ENCODE assay signal across 19 mouse cellular contexts in genomic region chr3:121336234-121336890, GRCm38 (mm10). TPM values are rescaled to one million over a fixed set of nuclear protein-coding genes. Genes with fewer than 3 reads are reported as not detected.
DNase-seq lines count a peak whose midpoint lies in the region; TF ChIP-seq lines count a peak whose summit lies in the region.
"Had no signal": no experiment of that assay in that cellular context is flagged by ENCODE, and none has a peak within 500 bp of the region (broad histone marks: within the 10 kb centered on the region; RNA-seq: fewer than 3 reads in every experiment).

No protein-coding gene starts in this region.

- H3K27me3 ChIP-seq in cerebellum, adult 2 months (ENCODE audit: control insufficient read depth, insufficient read depth, low read length), result no peaks in the 10 kb centered on the region
- H3K27me3 ChIP-seq in kidney, adult 2 months (replicated peaks; ENCODE audit: control insufficient read depth, insufficient read depth, low read length), result no peaks in the 10 kb centered on the region
- H3K27me3 ChIP-seq: heart, embryonic 13.5 days; hindbrain, embryonic 15.5 days; kidney, embryonic 15.5 days; midbrain, embryonic 15.5 days; neural tube, embryonic 12.5 days had no signal

- DNase-seq in cerebellum, postnatal 14 days, result peak; percentile 42 to 52
- no peak for DNase-seq in cerebellum, adult 2 months
- peak; percentile 20 for DNase-seq in gastrocnemius, adult 2 months
- DNase-seq in gastrocnemius, postnatal 10 days, result no peak
- DNase-seq in kidney, adult 2 months, result no peak
- DNase-seq in kidney, postnatal 25 days, result no peak
- peak; percentile 58 for DNase-seq in brain, embryonic 14.5 days (ENCODE audit: low read depth)
- no peak for DNase-seq in spleen, postnatal 10 days (ENCODE audit: low spot score in 2 of 2)
- DNase-seq: adrenal gland, postnatal 36 days; cerebellum, adult 11-12 months; heart, adult 18-20 months; heart, postnatal 14 days; lung, postnatal 4 days; thymus, postnatal 36 days had no signal

- no peak overlapping the region for H3K27ac ChIP-seq in cerebellum, adult 2 months (ENCODE audit: insufficient read depth, low read length)
- H3K27ac ChIP-seq in gastrocnemius, adult 2 months, result no peak overlapping the region
- H3K27ac ChIP-seq in kidney, adult 2 months (ENCODE audit: insufficient read depth, low read depth, low read length), result peak overlapping the region; percentile 45; the same call in 1 of the 2 replicates
- H3K27ac ChIP-seq: heart, embryonic 13.5 days; hindbrain, embryonic 15.5 days; kidney, embryonic 15.5 days; midbrain, embryonic 15.5 days; neural tube, embryonic 12.5 days had no signal

- intact Hi-C loops in gastrocnemius, adult 2 months (cut with DNase I), result no loop called here

- WGBS in cerebellum, adult 2 months, result 26% methylated on average over 6 of the region's 6 CpGs
- WGBS in kidney, adult 2 months, result 48% methylated on average over 6 of the region's 6 CpGs

- TF ChIP-seq POLR2A in cerebellum, adult 2 months (IDR thresholded peaks at IDR 0.05; ENCODE audit: borderline replicate concordance, insufficient read depth, low read length), result no peak
- TF ChIP-seq POLR2A in kidney, adult 2 months (IDR thresholded peaks at IDR 0.05; ENCODE audit: low read depth, low read length), result no peak
- TF ChIP-seq POLR2A in brain, embryonic 14.5 days (IDR thresholded peaks at IDR 0.05; ENCODE audit: borderline replicate concordance, extremely low read depth, insufficient read depth, insufficient read length, poor library complexity, severe bottlenecking), result no peak

- no peak overlapping the region for H3K4me3 ChIP-seq in cerebellum, adult 2 months (replicated peaks; ENCODE audit: insufficient read depth, low read depth, low read length)
- no peak overlapping the region for H3K4me3 ChIP-seq in gastrocnemius, adult 2 months
- no peak overlapping the region for H3K4me3 ChIP-seq in kidney, adult 2 months (ENCODE audit: insufficient read depth, low read depth, low read length)
- H3K4me3 ChIP-seq: heart, embryonic 13.5 days; hindbrain, embryonic 15.5 days; kidney, embryonic 15.5 days; midbrain, embryonic 15.5 days; neural tube, embryonic 12.5 days had no signal

- no peak for TF ChIP-seq CTCF in cerebellum, adult 2 months (IDR thresholded peaks at IDR 0.05; ENCODE audit: borderline replicate concordance, insufficient read depth, low read depth, low read length)
- TF ChIP-seq CTCF in gastrocnemius, adult 2 months (IDR thresholded peaks at IDR 0.05), result no peak
- TF ChIP-seq CTCF in kidney, adult 2 months (conservative IDR thresholded peaks at IDR 0.05; ENCODE audit: insufficient read depth, insufficient read length, low read depth, low read length), result no peak
- no peak for TF ChIP-seq CTCF in brain, embryonic 14.5 days (IDR thresholded peaks at IDR 0.05; ENCODE audit: borderline replicate concordance, extremely low read depth, insufficient read depth, insufficient read length)

- H3K36me3 ChIP-seq in kidney, adult 2 months (ENCODE audit: control insufficient read depth, insufficient read depth, low read length), result no peaks in the 10 kb centered on the region
- H3K36me3 ChIP-seq: hindbrain, embryonic 15.5 days; kidney, embryonic 15.5 days; midbrain, embryonic 15.5 days; neural tube, embryonic 12.5 days had no signal

- H3K4me1 ChIP-seq in cerebellum, adult 2 months (ENCODE audit: control insufficient read depth, insufficient read depth, low read length), result peaks cover 3% of the 10 kb centered on the region; the same call in 1 of the 2 replicates
- peaks cover 10% of the 10 kb centered on the region; the same call in 1 of the 2 replicates for H3K4me1 ChIP-seq in kidney, adult 2 months (ENCODE audit: control insufficient read depth, insufficient read depth, low read length)

RNA-seq across cellular contexts. Expression of gene Alg14, which starts 44.8 kb away (rescaled TPM):
- polyA plus RNA-seq in cerebellum, adult 2 months (2012; rRNA removed), result 24.6 and 27.1 TPM in 2 replicates
- total RNA-seq in gastrocnemius, adult 2 months (2021), result 1 to 10 TPM; 7.5 to 7.7 TPM
- 10 to 100 TPM; 11.0 to 12.1 TPM for total RNA-seq in gastrocnemius, postnatal 10 days (2021)
- 19.8 and 22.9 TPM in 2 replicates for polyA plus RNA-seq in kidney, adult 2 months (2012; rRNA removed)
- 16.0 and 16.9 TPM in 2 replicates for polyA plus RNA-seq in brain, embryonic 14.5 days (2012; rRNA removed)

RNA-seq across cellular contexts. Expression of gene Tmem56, which starts 53.5 kb away (rescaled TPM):
- polyA plus RNA-seq in cerebellum, adult 2 months (2012; rRNA removed), result 31.2 and 35.4 TPM in 2 replicates
- total RNA-seq in gastrocnemius, adult 2 months (2021), result 10 to 100 TPM; 44.5 to 47.4 TPM
- total RNA-seq in gastrocnemius, postnatal 10 days (2021), result 1 to 10 TPM; 5.7 to 6.4 TPM
- 2.5 and 2.7 TPM in 2 replicates for polyA plus RNA-seq in kidney, adult 2 months (2012; rRNA removed)
- polyA plus RNA-seq in brain, embryonic 14.5 days (2012; rRNA removed), result 2.3 and 2.5 TPM in 2 replicates

Comparison
In these comparisons a context has a peak if more than half of its experiments do, and no peak if none do; other contexts are left out.
1. DNase-seq: peak in cerebellum, postnatal 14 days (2 of 2), gastrocnemius, adult 2 months (single experiment) and brain, embryonic 14.5 days (single experiment); none in cerebellum, adult 2 months (0 of 2), gastrocnemius, postnatal 10 days (single experiment), kidney, adult 2 months (single experiment), kidney, postnatal 25 days (0 of 2) and spleen, postnatal 10 days (0 of 2).